Mouse (Mus musculus): ENCODE data around the gene Zscan18.
"Not testable (repeated sequence)": the region's sequence is repeated elsewhere in the genome, so short reads cannot be mapped to it uniquely, and the experiment has no call there.

Zscan18 gene

GRCm38 (mm10) chr7:12802866-12803726 is at the start of gene Zscan18:
Gene Zscan18, minus strand, starts transcription at chr7:12803635.
- no peak for DNase-seq (ENCODE audit: low read depth, low spot score)

GRCm38 (mm10) chr7:12835779-12836178 is 32.3 kb upstream of the Zscan18 start:
- no peak for DNase-seq (ENCODE audit: low read depth, low spot score)

- no peak for DNase-seq (ENCODE audit: low read depth, low spot score)
Measured at GRCm38 (mm10) chr7:12835193-12835671, 31.8 kb upstream of the Zscan18 start.

DNA sequence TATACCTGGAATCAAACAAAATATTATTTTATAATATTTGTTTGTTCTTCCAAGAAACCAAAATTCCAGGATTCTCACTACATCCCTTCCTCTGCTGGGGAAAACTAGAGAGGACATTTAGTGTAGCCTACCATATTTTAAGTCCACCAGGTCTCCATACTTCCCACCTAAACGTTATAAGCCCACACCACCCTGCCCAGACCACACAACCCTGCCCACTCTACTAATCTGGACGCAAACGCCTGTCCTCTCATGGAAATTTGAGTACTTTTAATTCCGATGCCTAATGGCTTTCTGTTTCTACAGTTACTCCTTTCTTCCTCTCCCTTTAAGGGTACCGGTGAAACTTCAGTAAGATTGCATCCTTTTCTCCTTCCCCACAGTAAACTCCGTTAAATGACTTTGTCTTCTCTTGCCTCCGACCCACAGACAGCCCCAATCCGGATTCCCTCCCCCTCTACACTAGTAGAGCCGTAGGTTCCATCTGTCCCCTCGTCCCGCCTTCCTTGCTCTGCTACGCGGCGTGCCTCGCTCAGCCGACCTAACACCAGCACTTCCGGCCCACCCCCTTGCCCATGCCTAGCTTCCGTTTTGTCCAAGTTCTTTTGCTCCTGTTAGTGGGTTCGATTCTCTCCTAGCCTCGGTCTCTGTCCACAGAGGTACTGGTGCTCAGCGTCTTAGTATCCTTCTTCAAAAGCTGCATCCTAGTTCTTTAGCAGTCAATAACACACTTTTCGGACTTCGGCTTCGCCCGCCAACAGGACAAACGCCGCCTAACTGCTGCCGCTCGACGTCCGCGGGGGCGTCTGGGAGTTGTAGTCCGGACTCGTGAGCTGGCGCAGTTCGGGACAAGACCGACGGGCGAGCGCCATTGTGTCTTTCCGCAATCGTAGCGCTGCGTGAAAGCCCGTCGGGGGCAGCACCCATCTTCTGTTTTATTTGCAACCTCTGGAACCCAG is 31.0 kb upstream of the Zscan18 start, which contains the start of gene Zfp110:
Gene Zfp110 (plus strand): TSS at position 600 of the 959 bp plus-strand sequence.
- DNase-seq (ENCODE audit: low read depth, low spot score), result peak; percentile 97

DNA sequence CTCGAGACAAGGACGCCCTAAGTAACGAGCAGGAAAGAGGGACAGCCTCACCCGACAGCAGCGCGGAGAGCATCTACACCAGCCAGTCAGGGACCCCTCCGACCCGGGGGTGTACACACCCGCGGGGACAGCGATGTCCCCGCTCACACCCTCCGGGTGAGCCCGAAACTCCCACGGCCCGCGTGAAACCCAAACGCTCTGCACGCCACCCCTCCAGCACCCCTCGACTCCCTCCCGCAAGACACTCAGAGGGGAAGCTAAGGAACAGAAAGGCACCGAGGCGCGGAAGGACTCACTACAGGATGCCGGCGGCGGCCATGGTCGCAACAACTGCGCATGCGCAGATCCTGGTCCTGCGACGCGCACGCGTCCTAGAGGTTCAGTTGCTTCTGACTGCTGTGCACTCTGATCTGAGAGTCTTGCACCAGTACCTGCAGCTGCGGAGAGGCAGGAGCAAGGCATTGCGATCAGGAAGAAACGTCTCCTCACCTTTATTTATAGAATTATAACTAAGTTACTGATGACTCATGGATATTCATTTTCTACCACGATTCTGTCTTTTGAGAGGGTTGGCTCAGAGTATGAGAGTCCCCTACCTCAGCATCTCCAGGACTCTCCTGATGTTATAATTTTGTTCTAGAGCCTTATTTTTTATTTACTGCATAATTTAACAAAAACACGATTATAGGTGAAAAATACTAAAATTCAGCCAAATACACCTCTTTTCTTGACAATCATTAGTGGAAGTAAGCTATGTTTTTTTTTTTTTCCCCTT is 15.3 kb upstream of the Zscan18 start, which contains the start of gene Zfp329:
Gene Zfp329 (minus strand): TSS at position 338 of the 775 bp plus-strand sequence.
- DNase-seq (ENCODE audit: low read depth, low spot score), result peak; percentile 97

DNA sequence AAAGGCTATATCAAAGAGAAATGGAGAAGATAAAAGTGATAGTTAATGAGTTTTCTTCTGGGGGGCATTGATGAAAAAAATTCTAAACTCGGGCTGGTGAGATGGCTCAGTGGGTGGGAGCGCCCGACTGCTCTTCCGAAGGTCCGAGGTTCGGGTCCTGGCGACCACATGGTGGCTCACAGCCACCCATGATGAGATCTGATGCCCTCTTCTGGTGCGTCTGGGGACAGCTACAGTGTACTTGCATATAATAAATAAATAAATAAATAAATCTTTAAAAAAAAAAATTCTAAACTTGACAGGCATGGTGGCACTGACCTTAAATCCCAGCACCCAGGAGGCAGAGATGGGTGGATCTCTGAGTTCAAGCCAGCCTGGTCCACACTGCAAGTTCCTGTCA is 12.1 kb upstream of the Zscan18 start:
- peak; percentile 22 for DNase-seq (ENCODE audit: low read depth, low spot score)

DNA sequence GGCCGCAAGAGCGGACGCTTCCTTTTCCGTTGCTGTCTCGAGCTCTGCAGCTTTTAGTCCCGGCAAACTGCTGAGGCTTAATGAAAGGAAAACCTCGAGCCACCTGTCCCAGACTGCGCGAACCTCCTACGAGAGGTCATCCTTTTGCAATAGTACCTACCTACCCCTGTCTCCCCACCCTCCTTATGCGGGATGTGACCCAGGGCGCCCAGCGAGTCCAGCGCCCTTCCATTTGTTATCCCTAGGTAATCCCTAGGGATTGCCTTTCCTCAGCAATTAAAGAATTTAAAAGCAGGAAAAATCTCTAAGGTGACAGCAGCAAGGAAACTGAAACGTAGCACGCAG is 264 bp upstream of the Zscan18 start:
- DNase-seq (ENCODE audit: low read depth, low spot score), result peak; percentile 74

DNA sequence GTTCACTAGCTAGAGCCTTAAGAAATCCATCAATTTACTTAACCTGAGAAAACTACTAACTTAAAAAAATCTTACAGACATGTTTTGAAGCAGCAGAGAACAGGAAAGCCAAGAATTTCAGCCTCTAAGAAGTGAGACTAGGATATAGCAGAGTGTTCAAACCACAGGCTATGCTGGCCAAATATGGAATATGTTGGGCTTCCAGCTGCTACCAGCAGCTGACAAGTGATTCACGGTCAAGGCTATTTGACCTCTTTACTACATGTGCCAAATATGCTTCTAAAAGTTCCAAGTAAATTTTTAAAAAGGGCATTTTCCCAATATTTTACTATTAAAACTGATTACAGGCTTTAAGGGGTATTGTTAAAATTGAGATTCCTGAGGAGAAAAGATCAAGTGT is 3.9 kb downstream of the Zscan18 start:
- DNase-seq (ENCODE audit: low read depth, low spot score), result no peak

DNA sequence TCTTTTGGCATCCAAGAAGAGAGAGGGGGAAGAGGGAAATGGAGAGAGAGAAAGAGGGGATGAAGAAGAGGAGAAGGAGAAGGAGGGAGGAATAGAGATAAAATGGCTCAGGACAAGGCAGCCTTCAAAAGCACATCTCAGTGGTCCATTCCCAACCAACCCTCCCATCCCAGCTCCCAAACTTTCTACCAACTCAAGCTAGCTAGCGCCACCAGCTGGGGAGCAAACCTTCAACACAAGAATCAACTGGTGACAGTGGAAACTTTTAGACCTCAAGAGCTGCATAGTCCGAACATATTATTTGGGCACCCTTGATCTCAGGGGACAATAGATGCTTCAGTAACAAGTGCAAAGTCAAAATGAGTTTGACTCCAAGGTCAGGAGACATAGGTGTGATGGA is 5.5 kb downstream of the Zscan18 start:
- DNase-seq (ENCODE audit: low read depth, low spot score), result no peak

- DNase-seq (ENCODE audit: low read depth, low spot score), result not testable (repeated sequence)
Measured at GRCm38 (mm10) chr7:12792624-12793023, 10.8 kb downstream of the Zscan18 start.

DNA sequence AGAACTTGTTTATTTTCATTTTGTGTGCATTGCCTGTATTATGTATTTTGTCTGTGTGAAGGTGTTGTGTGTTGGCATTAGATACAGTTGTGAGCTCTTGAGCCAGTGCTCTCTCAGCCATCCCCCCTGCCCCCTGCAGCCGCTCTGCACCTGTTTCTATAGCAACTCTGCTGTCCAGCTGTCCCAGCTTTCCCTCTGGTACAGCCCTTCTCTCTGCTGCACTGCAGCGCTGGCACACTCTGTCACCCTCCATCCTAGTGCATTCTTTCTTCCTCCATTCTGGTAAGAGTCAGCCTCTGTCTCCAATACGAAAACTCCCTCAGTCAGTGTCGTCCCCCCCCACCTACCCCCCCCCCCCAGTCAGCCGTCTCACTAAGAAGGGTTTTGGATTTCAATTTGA is 15.4 kb downstream of the Zscan18 start:
- no peak for DNase-seq (ENCODE audit: low read depth, low spot score)

DNA sequence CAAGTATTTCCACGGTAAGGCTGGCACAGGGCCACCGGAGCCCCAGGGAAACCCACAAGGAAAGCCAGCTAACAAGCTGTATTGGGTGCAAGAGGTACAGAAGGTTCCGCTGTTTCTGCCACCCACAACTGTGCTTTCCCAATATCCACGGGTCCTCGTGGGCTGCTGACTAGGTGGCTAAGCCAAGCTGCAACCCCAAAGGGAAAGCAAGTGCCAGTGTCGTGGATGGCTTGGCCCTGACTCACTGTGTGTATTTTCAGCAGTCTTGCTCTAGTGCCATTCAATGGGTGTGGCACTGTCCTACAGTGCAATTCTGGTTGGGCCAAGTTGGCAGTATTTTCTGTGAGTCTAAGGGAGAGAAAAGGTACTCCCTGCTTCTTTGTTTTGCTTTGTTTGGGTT is 16.1 kb downstream of the Zscan18 start:
- no peak for DNase-seq (ENCODE audit: low read depth, low spot score)

DNA sequence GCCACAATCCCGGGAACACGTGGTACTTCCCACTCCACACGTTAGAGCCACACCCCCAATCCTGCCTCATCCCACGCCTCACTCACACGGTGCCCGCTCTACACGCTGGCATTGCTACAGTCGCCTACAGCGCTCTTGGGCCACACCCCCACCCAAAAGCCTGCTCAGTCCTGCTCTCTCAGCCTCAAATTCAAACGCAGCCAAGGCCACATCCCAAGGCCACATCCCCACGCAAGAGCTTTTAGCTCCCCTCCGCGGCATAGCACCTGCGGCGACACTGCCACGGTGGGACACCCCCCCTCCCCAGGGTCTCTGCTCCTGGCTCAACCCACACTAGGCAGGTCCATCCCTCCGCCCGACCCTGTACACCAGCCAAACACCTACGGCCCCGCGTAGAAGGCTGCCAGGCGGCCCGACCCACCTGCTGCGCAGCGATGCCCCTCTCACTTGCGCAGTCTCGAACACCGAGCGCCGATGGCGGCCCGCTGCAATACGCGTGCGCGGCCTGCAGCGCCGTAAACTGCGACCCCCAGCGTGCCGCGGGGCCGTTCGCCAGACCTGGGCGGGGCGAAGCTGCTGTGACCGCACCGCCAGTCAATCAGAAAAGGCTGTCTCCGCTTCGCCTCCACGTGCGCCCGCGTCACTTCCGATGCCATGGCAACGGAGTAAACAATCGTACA is 23.1 kb downstream of the Zscan18 start:
- peak; percentile 91 for DNase-seq (ENCODE audit: low read depth, low spot score)

GRCm38 (mm10) chr7:12779782-12780150 is 23.7 kb downstream of the Zscan18 start:
- no peak for DNase-seq (ENCODE audit: low read depth, low spot score)

- no peak for DNase-seq (ENCODE audit: low read depth, low spot score)
Measured at GRCm38 (mm10) chr7:12779141-12779540, 24.3 kb downstream of the Zscan18 start.

DNA sequence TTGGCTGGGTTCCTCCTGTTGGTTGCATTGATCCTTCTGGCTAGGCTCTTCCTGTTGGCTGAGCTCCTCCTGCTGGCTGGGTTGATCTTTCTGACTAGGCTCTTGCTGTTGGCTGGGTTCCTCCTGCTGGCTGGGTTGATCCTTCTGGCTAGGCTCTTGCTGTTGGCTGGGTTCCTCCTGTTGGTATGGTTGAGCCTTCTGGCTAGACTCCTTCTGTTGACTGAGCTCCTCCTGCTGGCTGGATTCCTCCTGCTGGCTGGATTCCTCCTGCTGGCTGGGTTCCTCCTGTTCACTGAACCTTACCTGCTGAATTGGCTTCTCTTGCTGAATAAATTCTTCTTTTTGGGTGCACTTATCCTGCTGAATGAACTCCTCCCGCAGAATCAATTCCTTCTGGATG is 28.8 kb downstream of the Zscan18 start:
- DNase-seq (ENCODE audit: low read depth, low spot score), result no peak

DNA sequence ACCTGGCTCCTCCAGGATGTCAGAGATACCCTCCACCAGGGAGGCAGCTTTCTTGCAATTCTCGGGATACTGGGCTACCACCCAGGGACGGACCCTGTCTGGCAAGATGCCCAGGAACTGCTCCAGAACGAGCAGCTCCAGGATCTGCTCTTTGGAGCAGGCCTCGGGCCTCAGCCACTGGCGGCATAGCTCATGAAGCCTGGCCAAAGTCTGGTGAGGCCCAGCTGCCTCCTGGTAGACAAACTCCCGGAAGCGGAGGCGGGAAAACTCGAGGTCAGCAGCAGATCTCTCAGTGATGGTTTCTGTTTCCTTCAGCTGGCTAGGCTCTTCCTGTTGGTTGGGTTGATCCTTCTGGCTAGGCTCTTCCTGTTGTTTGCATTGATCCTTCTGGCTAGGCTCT is 29.3 kb downstream of the Zscan18 start:
- DNase-seq (ENCODE audit: low read depth, low spot score), result no peak

GRCm38 (mm10) chr7:12749431-12750198 is 53.8 kb downstream of the Zscan18 start:
- no peak for DNase-seq (ENCODE audit: low read depth, low spot score)

DNA sequence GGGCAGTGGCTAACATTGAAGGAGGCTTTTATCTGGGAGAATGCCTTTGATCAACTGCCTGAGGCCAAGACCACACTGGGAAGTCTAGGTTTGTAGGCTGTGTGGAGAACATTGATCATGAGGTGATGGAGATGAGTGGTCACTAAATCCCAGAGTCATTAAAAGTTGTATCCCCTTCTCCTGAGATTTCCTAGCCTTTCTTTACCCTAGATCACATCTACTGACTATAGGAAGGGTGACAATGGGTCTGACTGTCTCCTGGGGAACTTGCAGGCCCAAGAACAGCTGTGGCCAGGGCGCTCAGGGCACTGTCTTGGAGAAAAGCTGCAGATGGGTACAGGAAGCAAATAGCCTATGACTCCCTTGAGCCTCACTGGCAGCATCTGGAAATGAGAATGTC is 68.5 kb downstream of the Zscan18 start, which contains the start of gene Vmn2r56:
Gene Vmn2r56 (minus strand): TSS at position 101 of the 400 bp plus-strand sequence.
- no peak for DNase-seq (ENCODE audit: low read depth, low spot score)
